Mouse (Mus musculus): ENCODE measurements around the gene Chml. TPM values are rescaled to one million over a fixed set of nuclear protein-coding genes. Genes with fewer than 3 reads are reported as not detected.

Gene Chml
- total RNA-seq, 1 experiment, result 10.4 TPM

DNA sequence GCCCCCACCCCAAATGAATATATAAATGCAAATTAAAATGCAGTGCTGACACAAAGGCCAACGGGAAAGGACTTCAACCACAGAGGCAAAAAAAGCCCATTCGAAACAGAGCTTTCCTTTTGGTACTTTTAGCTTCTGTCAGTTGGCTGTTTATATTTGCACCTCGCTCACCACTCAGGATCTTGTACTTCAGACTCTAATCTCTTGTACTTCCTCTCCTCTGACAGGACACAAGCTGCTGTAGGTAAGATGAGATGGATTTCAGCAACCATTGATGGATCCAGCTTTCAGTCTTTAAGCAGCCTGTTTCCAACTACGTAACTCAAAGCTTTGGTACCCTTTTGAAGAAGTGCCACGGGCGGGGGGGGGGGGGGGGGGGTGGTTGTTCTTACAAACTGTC, 11.7 kb downstream of the Chml start:
- Histone ChIP-seq H3K27ac (ENCODE audit: insufficient read depth, low read depth, low read length, poor library complexity, severe bottlenecking) (no peak overlapping the region), H3K36me3 (ENCODE audit: control insufficient read depth, insufficient read depth, low read length, poor library complexity, severe bottlenecking) (no peaks in the 10 kb centered on the region), H3K4me3 (ENCODE audit: insufficient read depth in 1 of 2, low read depth in 1 of 2, low read length in 2 of 2, poor library complexity in 1 of 2, severe bottlenecking in 1 of 2) (no peak overlapping the region), H3K9ac (ENCODE audit: insufficient read depth, low read depth, low read length, poor library complexity, severe bottlenecking) (no peak overlapping the region), H3K9me3 (ENCODE audit: control insufficient read depth, insufficient read depth, low read depth, low read length) (no peaks in the 10 kb centered on the region), H3K4me1 (ENCODE audit: control insufficient read depth in 2 of 2, insufficient read depth in 2 of 2, low read length in 2 of 2, poor library complexity in 1 of 2) (no peaks in the 10 kb centered on the region)
- DNase-seq (ENCODE audit: low read depth, low spot score), result no peak
- TF ChIP-seq ZC3H11A (IDR thresholded peaks at IDR 0.05; ENCODE audit: borderline replicate concordance, low read depth, low read length) (no peak), HCFC1 (IDR thresholded peaks at IDR 0.05; ENCODE audit: borderline replicate concordance, insufficient read depth, low read length) (no peak), ZNF384 (IDR thresholded peaks at IDR 0.05; ENCODE audit: low read depth, low read length) (no peak), CHD2 (IDR thresholded peaks at IDR 0.05; ENCODE audit: low read depth, low read length) (no peak), MAFK (IDR thresholded peaks at IDR 0.05; ENCODE audit: insufficient read depth, low read depth, low read length) (no peak)
- in situ Hi-C loops (cut with MboI; ENCODE audit: low sequenced_read_pairs in 2 of 2, unreplicated experiment in 2 of 2), result no loop called here

DNA sequence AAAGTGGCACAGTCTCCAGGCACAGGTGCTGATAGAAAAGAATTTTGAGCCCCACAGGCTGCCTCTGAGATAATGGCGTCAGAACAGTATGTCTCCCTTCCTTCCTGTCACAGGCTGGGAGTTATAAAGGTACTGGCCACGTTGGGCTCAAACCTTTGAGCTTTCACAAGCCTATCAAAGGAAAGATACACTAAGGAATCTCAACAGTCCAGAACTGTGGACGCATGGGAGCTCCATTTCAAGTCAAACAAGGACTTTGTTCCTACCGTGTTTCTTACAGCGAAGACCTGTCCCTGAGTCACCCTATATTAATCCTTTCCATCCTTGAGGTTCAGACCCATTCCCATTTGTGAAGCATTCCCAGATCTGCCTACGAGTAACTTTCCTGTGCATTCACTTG, 15.2 kb downstream of the Chml start:
- TF ChIP-seq MAFK (IDR thresholded peaks at IDR 0.05; ENCODE audit: insufficient read depth, low read depth, low read length) (no peak), HCFC1 (IDR thresholded peaks at IDR 0.05; ENCODE audit: borderline replicate concordance, insufficient read depth, low read length) (no peak), ZC3H11A (IDR thresholded peaks at IDR 0.05; ENCODE audit: borderline replicate concordance, low read depth, low read length) (no peak), CHD2 (IDR thresholded peaks at IDR 0.05; ENCODE audit: low read depth, low read length) (no peak), ZNF384 (IDR thresholded peaks at IDR 0.05; ENCODE audit: low read depth, low read length) (no peak)
- no peaks in the 10 kb centered on the region for H3K4me1 ChIP-seq (ENCODE audit: control insufficient read depth in 2 of 2, insufficient read depth in 2 of 2, low read length in 2 of 2, poor library complexity in 1 of 2)
- H3K36me3 ChIP-seq (ENCODE audit: control insufficient read depth, insufficient read depth, low read length, poor library complexity, severe bottlenecking), result no peaks in the 10 kb centered on the region
- no peak for DNase-seq (ENCODE audit: low read depth, low spot score)
- in situ Hi-C loops (cut with MboI; ENCODE audit: low sequenced_read_pairs in 2 of 2, unreplicated experiment in 2 of 2), result no loop called here
- no peak overlapping the region for H3K9ac ChIP-seq (ENCODE audit: insufficient read depth, low read depth, low read length, poor library complexity, severe bottlenecking)
- no peak overlapping the region for H3K4me3 ChIP-seq (ENCODE audit: insufficient read depth in 1 of 2, low read depth in 1 of 2, low read length in 2 of 2, poor library complexity in 1 of 2, severe bottlenecking in 1 of 2)
- no peaks in the 10 kb centered on the region for H3K9me3 ChIP-seq (ENCODE audit: control insufficient read depth, insufficient read depth, low read depth, low read length)
- H3K27ac ChIP-seq (ENCODE audit: insufficient read depth, low read depth, low read length, poor library complexity, severe bottlenecking), result no peak overlapping the region

DNA sequence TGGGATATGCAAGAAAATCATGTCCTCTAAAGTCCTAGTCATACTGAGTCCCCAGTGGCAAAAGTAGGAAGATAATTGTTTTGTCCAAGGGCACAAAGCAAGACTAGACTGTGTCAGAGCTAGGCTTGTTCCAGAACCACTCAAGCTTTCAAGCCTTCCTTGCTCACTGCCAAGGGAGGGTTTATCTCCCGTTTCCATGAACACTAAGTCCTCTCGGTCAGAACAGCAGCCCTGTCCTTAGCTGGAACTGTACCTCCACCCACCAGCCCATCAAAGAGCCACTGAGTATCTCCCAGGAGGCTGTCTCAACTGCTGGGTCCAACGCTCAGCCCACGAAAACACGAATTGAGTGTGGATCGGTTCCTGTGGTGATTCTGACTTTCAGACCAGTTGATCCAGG, 17.6 kb downstream of the Chml start:
- no peak for DNase-seq (ENCODE audit: low read depth, low spot score)
- Histone ChIP-seq H3K9me3 (ENCODE audit: control insufficient read depth, insufficient read depth, low read depth, low read length) (no peaks in the 10 kb centered on the region), H3K4me1 (ENCODE audit: control insufficient read depth in 2 of 2, insufficient read depth in 2 of 2, low read length in 2 of 2, poor library complexity in 1 of 2) (peaks cover 0 to under 1% of the 10 kb centered on the region in 2 experiments; a peak in 1 of 4 replicates), H3K9ac (ENCODE audit: insufficient read depth, low read depth, low read length, poor library complexity, severe bottlenecking) (no peak overlapping the region), H3K27ac (ENCODE audit: insufficient read depth, low read depth, low read length, poor library complexity, severe bottlenecking) (no peak overlapping the region), H3K36me3 (ENCODE audit: control insufficient read depth, insufficient read depth, low read length, poor library complexity, severe bottlenecking) (no peaks in the 10 kb centered on the region), H3K4me3 (ENCODE audit: insufficient read depth in 1 of 2, low read depth in 1 of 2, low read length in 2 of 2, poor library complexity in 1 of 2, severe bottlenecking in 1 of 2) (no peak overlapping the region)
- TF ChIP-seq CHD2 (IDR thresholded peaks at IDR 0.05; ENCODE audit: low read depth, low read length) (no peak), HCFC1 (IDR thresholded peaks at IDR 0.05; ENCODE audit: borderline replicate concordance, insufficient read depth, low read length) (no peak), MAFK (IDR thresholded peaks at IDR 0.05; ENCODE audit: insufficient read depth, low read depth, low read length) (no peak), ZNF384 (IDR thresholded peaks at IDR 0.05; ENCODE audit: low read depth, low read length) (no peak), ZC3H11A (IDR thresholded peaks at IDR 0.05; ENCODE audit: borderline replicate concordance, low read depth, low read length) (no peak)
- in situ Hi-C loops (cut with MboI; ENCODE audit: low sequenced_read_pairs in 2 of 2, unreplicated experiment in 2 of 2), result no loop called here

- no peak for DNase-seq (ENCODE audit: low read depth, low spot score)
- H3K9me3 ChIP-seq (ENCODE audit: control insufficient read depth, insufficient read depth, low read depth, low read length), result no peaks in the 10 kb centered on the region
- H3K4me1 ChIP-seq (ENCODE audit: control insufficient read depth in 2 of 2, insufficient read depth in 2 of 2, low read length in 2 of 2, poor library complexity in 1 of 2), result peaks cover 0 to 2% of the 10 kb centered on the region in 2 experiments; a peak in 1 of 4 replicates
- H3K4me3 ChIP-seq (ENCODE audit: insufficient read depth in 1 of 2, low read depth in 1 of 2, low read length in 2 of 2, poor library complexity in 1 of 2, severe bottlenecking in 1 of 2), result no peak overlapping the region
- H3K27ac ChIP-seq (ENCODE audit: insufficient read depth, low read depth, low read length, poor library complexity, severe bottlenecking), result no peak overlapping the region
- in situ Hi-C loops (cut with MboI; ENCODE audit: low sequenced_read_pairs in 2 of 2, unreplicated experiment in 2 of 2), result no loop called here
- no peak overlapping the region for H3K9ac ChIP-seq (ENCODE audit: insufficient read depth, low read depth, low read length, poor library complexity, severe bottlenecking)
- H3K36me3 ChIP-seq (ENCODE audit: control insufficient read depth, insufficient read depth, low read length, poor library complexity, severe bottlenecking), result no peaks in the 10 kb centered on the region
- TF ChIP-seq ZNF384 (IDR thresholded peaks at IDR 0.05; ENCODE audit: low read depth, low read length), result no peak
- no peak for TF ChIP-seq MAFK (IDR thresholded peaks at IDR 0.05; ENCODE audit: insufficient read depth, low read depth, low read length)
- TF ChIP-seq HCFC1 (IDR thresholded peaks at IDR 0.05; ENCODE audit: borderline replicate concordance, insufficient read depth, low read length), result no peak
- TF ChIP-seq ZC3H11A (IDR thresholded peaks at IDR 0.05; ENCODE audit: borderline replicate concordance, low read depth, low read length), result no peak
These were observed 19.0 kb downstream of the Chml start for GRCm38 (mm10) chr1:175673563-175674325.
